Mouse (Mus musculus) CH12.LX (cell line): ENCODE data around the gene Kcnj13. TPM values are rescaled to one million over a fixed set of nuclear protein-coding genes. Genes with fewer than 3 reads are reported as not detected.

ENCODE experiments used
- DNase-seq: peaks from one replicate; pipeline ENCODE4 v3.0.0-alpha.2; 2013; ENCODE audit errors: extremely low read depth
- H3K27ac ChIP-seq: 2 replicates; pipeline ENCODE4 v1.5.1; 2012; ENCODE audit warnings: low read depth, mild to moderate bottlenecking, control low read depth, moderate library complexity; ENCODE audit not compliant: insufficient read depth
- H3K27me3 ChIP-seq: replicated peaks from 2 replicates; pipeline ENCODE3; 2012; ENCODE audit warnings: inconsistent platforms
- H3K36me3 ChIP-seq, 2 experiments: replicated peaks in 1 of 2; 2 replicates each; pipeline versions ENCODE3 to v1.6.1; 2012; ENCODE audit warnings: inconsistent platforms in 1 of 2, low read length in 1 of 2, mild to moderate bottlenecking in 1 of 2, mixed read lengths in 1 of 2, moderate library complexity in 1 of 2; ENCODE audit not compliant: control insufficient read depth in 1 of 2, insufficient read depth in 1 of 2
- H3K4me1 ChIP-seq, 2 experiments: 2 replicates each; pipeline ENCODE4 v1.6.1; 2012; ENCODE audit warnings: inconsistent platforms in 1 of 2, moderate library complexity in 1 of 2; ENCODE audit not compliant: insufficient read depth in 2 of 2, control insufficient read depth in 1 of 2
- H3K4me2 ChIP-seq: 2 replicates; pipeline ENCODE4 v1.6.1; 2012; ENCODE audit warnings: low read depth, mild to moderate bottlenecking, control low read depth; ENCODE audit not compliant: poor library complexity, insufficient read depth, severe bottlenecking
- H3K4me3 ChIP-seq, 3 experiments: fragments of 150-350 bp in 1 of 3; sonication (generic) in 1 of 3; replicated peaks in 1 of 3; 2 replicates each; pipeline versions ENCODE3 to v1.5.1; 2011 to 2012; ENCODE audit warnings: low read depth in 2 of 3, low read length in 2 of 3, mild to moderate bottlenecking in 2 of 3, moderate library complexity in 2 of 3, control low read depth in 1 of 3, improper control_type of control experiment in 1 of 3, inconsistent platforms in 1 of 3, mixed read lengths in 1 of 3; ENCODE audit not compliant: poor library complexity in 1 of 3
- H3K79me2 ChIP-seq: replicated peaks from 2 replicates; pipeline ENCODE4 v1.6.1; 2012; ENCODE audit warnings: mild to moderate bottlenecking, moderate library complexity; ENCODE audit not compliant: control insufficient read depth, poor library complexity, insufficient read depth, severe bottlenecking; ENCODE audit errors: extremely low read depth
- H3K9ac ChIP-seq: 2 replicates; pipeline ENCODE4 v1.6.1; 2012; ENCODE audit warnings: low read depth, mild to moderate bottlenecking, control low read depth, moderate library complexity; ENCODE audit not compliant: insufficient read depth
- H3K9me3 ChIP-seq: replicated peaks from 2 replicates; pipeline ENCODE3; 2012; ENCODE audit warnings: low read length, inconsistent platforms, mixed read lengths
- BHLHE40 ChIP-seq: IDR thresholded peaks from 2 replicates; pipeline ENCODE4 v1.6.1; 2011; ENCODE audit warnings: mild to moderate bottlenecking, low read depth, low read length, improper control_type of control experiment
- CHD1 ChIP-seq: IDR thresholded peaks from 2 replicates; pipeline ENCODE4 v1.6.1; 2012; ENCODE audit warnings: low read depth, low read length, improper control_type of control experiment, inconsistent platforms
- EP300 ChIP-seq: IDR thresholded peaks from 2 replicates; pipeline ENCODE4 v1.6.1; 2011; ENCODE audit warnings: low read length, improper control_type of control experiment
- GABPA ChIP-seq: IDR thresholded peaks from 2 replicates; pipeline ENCODE4 v1.6.1; 2012; ENCODE audit warnings: low read depth, low read length, improper control_type of control experiment, inconsistent platforms; ENCODE audit not compliant: insufficient replicate concordance
- HCFC1 ChIP-seq: IDR thresholded peaks from 2 replicates; pipeline ENCODE4 v1.6.1; 2012; ENCODE audit warnings: low read depth, mild to moderate bottlenecking, inconsistent platforms, low read length, improper control_type of control experiment
- IRF4 ChIP-seq: IDR thresholded peaks from 2 replicates; pipeline ENCODE4 v1.6.1; 2014; ENCODE audit warnings: low read depth, mild to moderate bottlenecking, inconsistent platforms, low read length, improper control_type of control experiment
- JUND ChIP-seq: conservative IDR thresholded peaks from 2 replicates; pipeline ENCODE4 v1.6.1; 2011; ENCODE audit warnings: low read depth, low read length, improper control_type of control experiment
- KAT2A ChIP-seq: IDR thresholded peaks from 2 replicates; pipeline ENCODE4 v1.6.1; 2012; ENCODE audit warnings: low read length, improper control_type of control experiment, inconsistent platforms; ENCODE audit not compliant: insufficient replicate concordance
- MAX ChIP-seq: IDR thresholded peaks from 2 replicates; pipeline ENCODE4 v1.6.1; 2011; ENCODE audit warnings: low read length, improper control_type of control experiment
- MXI1 ChIP-seq: IDR thresholded peaks from 2 replicates; pipeline ENCODE4 v1.6.1; 2011; ENCODE audit warnings: mild to moderate bottlenecking, low read depth, low read length, improper control_type of control experiment
- MYC ChIP-seq: IDR thresholded peaks from 2 replicates; pipeline ENCODE4 v1.6.1; 2011; ENCODE audit warnings: low read depth, mild to moderate bottlenecking, improper control_type of control experiment, low read length
- NELFE ChIP-seq: IDR thresholded peaks from 2 replicates; pipeline ENCODE4 v1.6.1; 2011; ENCODE audit warnings: low read depth, low read length, improper control_type of control experiment
- NRF1 ChIP-seq: IDR thresholded peaks from 2 replicates; pipeline ENCODE4 v1.6.1; 2014; ENCODE audit warnings: low read depth, mild to moderate bottlenecking, inconsistent platforms, low read length, improper control_type of control experiment, moderate library complexity
- POLR2A ChIP-seq: IDR thresholded peaks from 2 replicates; pipeline ENCODE4 v1.6.1; 2011; ENCODE audit warnings: low read depth, mild to moderate bottlenecking, improper control_type of control experiment, low read length
- POLR2AphosphoS2 ChIP-seq: IDR thresholded peaks from 2 replicates; pipeline ENCODE4 v1.6.1; 2011; ENCODE audit warnings: low read depth, low read length, improper control_type of control experiment
- RCOR1 ChIP-seq: conservative IDR thresholded peaks from 2 replicates; pipeline ENCODE4 v1.6.1; 2012; ENCODE audit warnings: low read depth, mild to moderate bottlenecking, inconsistent platforms, low read length, improper control_type of control experiment
- TCF12 ChIP-seq: IDR thresholded peaks from 2 replicates; pipeline ENCODE4 v1.6.1; 2014; ENCODE audit warnings: low read depth, mild to moderate bottlenecking, inconsistent platforms, low read length, improper control_type of control experiment
- ZC3H11A ChIP-seq: IDR thresholded peaks from 2 replicates; pipeline ENCODE4 v1.6.1; 2012; ENCODE audit warnings: low read depth, mild to moderate bottlenecking, inconsistent platforms, low read length, improper control_type of control experiment
- ZKSCAN1 ChIP-seq: IDR thresholded peaks from 2 replicates; pipeline ENCODE4 v1.6.1; 2012; ENCODE audit warnings: low read depth, inconsistent platforms, low read length, improper control_type of control experiment, borderline replicate concordance
- ZMIZ1 ChIP-seq: IDR thresholded peaks from 2 replicates; pipeline ENCODE4 v1.6.1; 2012; ENCODE audit warnings: low read depth, mild to moderate bottlenecking, inconsistent platforms, low read length, improper control_type of control experiment
- ZNF384 ChIP-seq: IDR thresholded peaks from 2 replicates; pipeline ENCODE4 v1.6.1; 2012; ENCODE audit warnings: low read depth, low read length, improper control_type of control experiment, inconsistent platforms
- dilution Hi-C: fragments of 300-500 bp; cut with MboI; formaldehyde crosslinking; loops from 2 replicates; pipeline ENCODE4 v1.14.3; 2020; ENCODE audit warnings: low sequenced_read_pairs; ENCODE audit not compliant: extremely low pct_unique_long_range_greater_than_20kb, extremely low pct_ligation_motif_present
- in situ Hi-C: fragments of 300-500 bp; cut with MboI; formaldehyde crosslinking; loops from 3 replicates; pipeline ENCODE4 v1.14.3; 2019; ENCODE audit warnings: low sequenced_read_pairs, low pct_ligation_motif_present, low pct_unique_long_range_greater_than_20kb, mixed read lengths
- polyA plus RNA-seq: library from polyadenylated mRNA; unstranded; fragments of >175 nt; gene quantifications from 2 replicates; pipeline ENCODE4 v1.2.1, GENCODE M21; 2012; ENCODE audit warnings: low read depth; ENCODE audit not compliant: insufficient read length
- total RNA-seq, 2 experiments: library from RNA; depleted of rRNA; stranded (reverse); fragments of 300-350 nt in 1 of 2; fragments of >200 nt in 1 of 2; gene quantifications; 2 replicates each; pipeline ENCODE4 v1.2.3; 2012 to 2014

Kcnj13 gene
- total and polyA plus RNA-seq, 3 experiments, result 0.30 TPM; not detected in 2

DNA sequence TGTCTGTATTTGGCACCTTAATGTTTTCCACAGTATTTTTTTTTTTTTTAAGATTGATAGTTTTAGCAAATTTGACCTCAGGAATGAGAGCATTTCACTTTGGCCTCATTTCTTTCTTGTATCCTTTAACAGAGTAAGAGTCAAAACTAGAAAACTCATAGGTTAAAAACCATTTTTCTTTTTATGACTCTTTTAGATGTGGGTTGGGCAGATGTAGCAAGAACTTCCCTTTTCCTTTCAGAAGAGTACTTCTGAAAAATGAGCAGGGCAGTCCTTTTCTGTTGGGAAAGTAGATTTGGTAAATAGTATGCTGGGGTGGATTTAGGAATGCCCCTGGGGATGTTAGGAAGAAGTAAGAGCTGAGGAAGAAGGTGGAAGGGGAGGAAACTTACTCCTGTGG is 11.5 kb upstream of the Kcnj13 start (continued):
- no peak for TF ChIP-seq GABPA
- 0 out of 2 replicates have a peak, but pooled peaks have one; percentile 52 for TF ChIP-seq RCOR1
- no peak for TF ChIP-seq POLR2AphosphoS2
- peak; percentile 68; the same call in 1 of the 2 replicates for TF ChIP-seq EP300
- no peak for TF ChIP-seq NELFE
- TF ChIP-seq ZKSCAN1, result no peak
- TF ChIP-seq CHD1, result no peak
- TF ChIP-seq ZNF384, result peak; percentile 55
- TF ChIP-seq NRF1, result no peak

DNA sequence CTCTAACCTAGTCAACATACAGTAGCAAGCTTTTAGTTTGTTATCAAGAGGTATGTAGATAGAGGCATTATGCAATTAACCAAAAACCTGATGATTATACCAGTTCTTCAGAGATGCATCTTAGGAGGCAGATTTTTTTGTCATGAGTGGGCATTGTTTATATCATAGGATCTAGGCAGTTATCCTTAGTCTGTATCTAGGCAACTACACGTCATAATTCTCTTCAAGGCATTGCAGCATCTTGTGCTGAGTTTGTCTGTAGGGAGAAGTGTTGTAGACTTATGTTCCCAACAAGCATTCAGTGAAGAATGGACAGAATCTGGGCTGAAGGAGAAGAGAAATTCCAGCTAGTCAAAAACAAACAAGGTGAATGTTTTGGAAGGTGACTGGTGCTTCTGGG is 10.2 kb upstream of the Kcnj13 start:
- peaks cover 55 to 78% of the 10 kb centered on the region in 2 experiments for H3K36me3 ChIP-seq

DNA sequence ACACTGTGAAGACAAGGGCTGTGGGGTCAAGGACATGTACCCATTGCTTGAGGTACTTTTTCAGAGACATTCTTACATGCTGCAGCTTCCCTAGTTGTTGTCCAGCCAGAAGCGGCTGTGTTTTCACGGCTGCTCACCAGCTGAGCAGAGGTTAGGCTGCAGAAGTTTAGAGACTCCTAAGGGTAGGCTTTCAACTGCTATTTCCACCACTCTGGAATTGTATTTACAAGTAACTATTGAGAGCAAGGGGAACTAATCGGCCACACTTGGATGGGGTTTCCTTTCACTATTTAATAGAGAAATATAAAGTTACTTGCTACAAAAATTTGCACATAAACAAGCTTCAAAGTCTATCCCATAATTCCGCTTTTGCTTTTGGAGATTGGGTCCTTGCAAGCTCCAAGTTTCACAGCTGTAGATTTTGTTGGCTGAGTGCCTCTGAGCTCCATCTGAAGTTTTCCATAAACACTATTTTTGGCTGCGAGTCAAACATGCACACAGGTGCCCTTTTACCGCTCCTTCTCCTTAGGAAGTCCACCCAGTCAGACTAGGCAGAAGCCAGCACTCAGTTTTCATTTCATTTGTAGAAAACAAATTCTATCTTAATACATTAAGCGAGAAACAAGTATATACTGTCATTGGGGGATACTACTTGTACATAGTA is 2.5 kb upstream of the Kcnj13 start:
- Histone ChIP-seq H3K4me3 (no peak overlapping the region), H3K4me1 (no peaks in the 10 kb centered on the region), H3K27me3 (no peaks in the 10 kb centered on the region), H3K79me2 (peaks cover 8% of the 10 kb centered on the region; the same call in 1 of the 2 replicates), H3K4me2 (no peak overlapping the region), H3K9ac (no peak overlapping the region), H3K36me3 (peaks cover 21 to 77% of the 10 kb centered on the region in 2 experiments), H3K27ac (no peak overlapping the region), H3K9me3 (no peaks in the 10 kb centered on the region)
- dilution Hi-C loops (no loop called here), in situ Hi-C loops (no loop called here)
- DNase-seq, result no peak
- TF ChIP-seq HCFC1 (no peak), MXI1 (no peak), CHD1 (no peak), MYC (no peak), NELFE (no peak), IRF4 (no peak), POLR2A (no peak)

More for the DNA sequence above, 10.2 kb upstream of the Kcnj13 start:
- no peak overlapping the region for H3K4me3 ChIP-seq
- DNase-seq, result no peak
- H3K27me3 ChIP-seq, result no peaks in the 10 kb centered on the region
- in situ Hi-C loops (no loop called here), dilution Hi-C loops (no loop called here)
- no peak overlapping the region for H3K4me2 ChIP-seq
- peaks cover 0 to 7% of the 10 kb centered on the region in 2 experiments; a peak in 1 of 4 replicates for H3K4me1 ChIP-seq
- no peak for TF ChIP-seq JUND
- TF ChIP-seq ZKSCAN1, result no peak
- TF ChIP-seq ZMIZ1, result no peak
- no peak for TF ChIP-seq MAX
- no peak for TF ChIP-seq KAT2A
- no peak for TF ChIP-seq BHLHE40
- TF ChIP-seq NELFE, result no peak
- TF ChIP-seq MXI1, result no peak
- TF ChIP-seq NRF1, result no peak
- TF ChIP-seq ZC3H11A, result no peak
- TF ChIP-seq CHD1, result no peak
- TF ChIP-seq EP300, result no peak
- no peak for TF ChIP-seq TCF12
- peaks cover 9% of the 10 kb centered on the region; the same call in 1 of the 2 replicates for H3K79me2 ChIP-seq
- H3K9ac ChIP-seq, result no peak overlapping the region
- no peak overlapping the region for H3K27ac ChIP-seq
- no peaks in the 10 kb centered on the region for H3K9me3 ChIP-seq
